Mouse (Mus musculus) forebrain, embryonic 14.5 days (tissue): ENCODE results near the gene Gm28042. TPM values are rescaled to one million over a fixed set of nuclear protein-coding genes. Genes with fewer than 3 reads are reported as not detected.
A peak's percentile ranks its signal among the peaks of the same experiment; 100 is the strongest.

Source experiments
- ATAC-seq: fragments of 200-750 bp; cut with Nextera tagmentation; 2 replicates; pipeline ENCODE4 v1.8.0; 2017; ENCODE audit warnings: mild to moderate bottlenecking, moderate library complexity
- DNase-seq: peaks from one replicate; pipeline ENCODE4 v3.0.0-alpha.2; 2015; ENCODE audit warnings: low spot score
- H3K27ac ChIP-seq: fragments of 300-500 bp; sonication (generic); 2 replicates; pipeline ENCODE4 v1.5.1; 2014; ENCODE audit warnings: low read depth, mild to moderate bottlenecking, control low read depth, low read length, moderate library complexity
- H3K27me3 ChIP-seq: fragments of 300-500 bp; sonication (generic); replicated peaks from 2 replicates; pipeline ENCODE4 v1.6.1; 2014; ENCODE audit warnings: low read length, control low read depth, mixed read lengths; ENCODE audit not compliant: control insufficient read depth, insufficient read depth
- H3K36me3 ChIP-seq: fragments of 300-500 bp; sonication (generic); 2 replicates; pipeline ENCODE4 v1.6.1; 2014; ENCODE audit warnings: low read length, control low read depth; ENCODE audit not compliant: control insufficient read depth, insufficient read depth
- H3K4me1 ChIP-seq: fragments of 300-500 bp; sonication (generic); 2 replicates; pipeline ENCODE4 v1.6.1; 2014; ENCODE audit warnings: antibody characterized with exemption, low read length, control low read depth; ENCODE audit not compliant: control insufficient read depth, insufficient read depth
- H3K4me2 ChIP-seq: fragments of 300-500 bp; sonication (generic); 2 replicates; pipeline ENCODE4 v1.6.1; 2014; ENCODE audit warnings: mild to moderate bottlenecking, control low read depth, low read length
- H3K4me3 ChIP-seq: fragments of 300-500 bp; sonication (generic); 2 replicates; pipeline ENCODE4 v1.5.1; 2014; ENCODE audit warnings: low read depth, low read length, control low read depth
- H3K9ac ChIP-seq: fragments of 300-500 bp; sonication (generic); 2 replicates; pipeline ENCODE4 v1.6.1; 2014; ENCODE audit warnings: mild to moderate bottlenecking, low read length, control low read depth, moderate library complexity
- H3K9me3 ChIP-seq: fragments of 300-500 bp; sonication (generic); replicated peaks from 2 replicates; pipeline ENCODE4 v1.6.1; 2016; ENCODE audit warnings: low read length, control low read depth, mixed read lengths; ENCODE audit not compliant: control insufficient read depth
- WGBS: fragments of 180-500 bp; shearing (Covaris S2); extraction: QIAGEN DNeasy Blood & Tissue Kit; methylation state at CpG from one replicate; pipeline ENCODE4 v1.1.7; 2014; 5-methylcytosine and 5-hydroxymethylcytosine counted together
- polyA plus RNA-seq: library from polyadenylated mRNA; unstranded; fragments of >200 nt; fragmentation: Nextera tagmentation; extraction: Ambion mirVana; gene quantifications from 2 replicates; pipeline ENCODE4 v1.2.1, GENCODE M21; 2014

The Gm28042 gene
- polyA plus RNA-seq, 1 experiment from 2014 or later: 1.9 TPM

DNA sequence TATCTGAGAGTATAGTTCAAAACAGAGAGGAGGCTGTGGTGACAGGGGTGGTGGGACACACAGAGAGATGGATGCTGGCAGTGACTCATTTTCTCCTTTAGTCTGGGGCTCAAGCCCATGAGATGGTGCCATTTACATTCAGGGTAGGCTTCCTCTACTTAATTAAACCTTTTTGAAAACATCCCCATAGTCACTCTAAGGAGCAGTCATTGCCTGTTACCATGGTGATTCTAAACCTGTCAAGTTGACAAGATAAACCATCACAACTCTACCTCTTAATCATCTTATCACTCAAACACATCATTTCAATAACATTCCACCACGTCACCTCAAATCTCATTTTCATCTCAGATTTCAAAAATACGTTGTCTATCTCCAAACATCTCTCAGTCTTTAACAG, 23.3 kb upstream of the Gm28042 start:
- no peak overlapping the region for H3K9ac ChIP-seq
- ATAC-seq (no peak), DNase-seq (no peak)
- no peak overlapping the region for H3K4me3 ChIP-seq
- no peaks in the 10 kb centered on the region for H3K4me1 ChIP-seq
- 0 out of 2 replicates have a peak, but pooled peaks cover under 1% of the 10 kb centered on the region for H3K36me3 ChIP-seq
- 89% methylated on average over 2 of the region's 2 CpGs for WGBS
- no peaks in the 10 kb centered on the region for H3K27me3 ChIP-seq
- H3K27ac ChIP-seq: no peak overlapping the region
- no peak overlapping the region for H3K4me2 ChIP-seq
- H3K9me3 ChIP-seq: no peaks in the 10 kb centered on the region

DNA sequence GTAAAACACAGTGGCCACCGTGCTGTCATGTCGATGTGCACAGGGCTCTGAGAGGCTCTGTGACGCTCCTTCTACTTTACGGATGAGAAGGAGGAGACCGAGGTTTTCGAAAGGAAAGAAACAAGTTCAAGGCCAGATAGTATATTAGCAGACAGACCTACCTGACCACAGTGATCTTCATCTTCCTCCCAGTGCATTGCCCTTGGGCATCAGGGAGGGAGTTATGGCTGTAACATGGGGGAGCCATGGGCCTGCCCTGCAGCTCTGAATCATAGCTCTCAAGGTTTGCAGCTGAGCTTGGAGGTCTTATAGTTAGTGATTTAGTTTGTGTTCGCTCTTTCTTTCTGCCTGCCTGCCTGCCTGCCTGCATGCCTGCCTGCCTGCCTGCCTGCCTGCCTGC, 20.6 kb upstream of the Gm28042 start:
- Histone ChIP-seq H3K9me3 (no peaks in the 10 kb centered on the region), H3K4me1 (no peaks in the 10 kb centered on the region), H3K9ac (no peak overlapping the region), H3K36me3 (no peaks in the 10 kb centered on the region), H3K27ac (no peak overlapping the region), H3K4me2 (no peak overlapping the region), H3K4me3 (no peak overlapping the region), H3K27me3 (no peaks in the 10 kb centered on the region)
- DNase-seq: no peak
- ATAC-seq: no peak
- 94% methylated on average over 7 of the region's 7 CpGs for WGBS

DNA sequence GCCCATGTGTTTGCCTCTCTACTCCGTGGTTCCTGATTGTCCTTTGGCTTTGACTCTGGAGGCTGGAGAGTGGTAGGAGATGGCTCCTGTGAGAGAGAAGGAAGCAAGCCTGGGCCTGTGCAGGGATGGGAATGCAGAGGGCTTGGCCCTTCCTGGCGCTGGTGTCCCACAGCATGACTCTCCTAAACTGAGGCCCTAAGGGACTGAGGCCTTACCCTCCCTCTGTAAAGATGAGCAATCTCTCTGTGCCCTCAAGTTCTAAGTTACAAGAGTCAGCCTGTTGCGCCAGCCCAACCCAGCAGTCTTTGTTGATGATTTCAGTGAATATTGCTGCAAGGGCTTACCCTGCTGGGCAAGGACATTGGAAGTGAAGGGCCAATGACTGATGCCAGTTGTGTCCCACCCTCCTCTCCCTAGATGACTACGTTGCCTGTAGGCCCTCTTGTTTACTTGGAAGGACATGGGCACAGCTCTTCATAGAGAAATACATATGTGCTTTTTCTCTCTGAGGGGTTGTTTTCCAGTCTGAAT, 19.5 kb upstream of the Gm28042 start:
- no peaks in the 10 kb centered on the region for H3K9me3 ChIP-seq

DNA sequence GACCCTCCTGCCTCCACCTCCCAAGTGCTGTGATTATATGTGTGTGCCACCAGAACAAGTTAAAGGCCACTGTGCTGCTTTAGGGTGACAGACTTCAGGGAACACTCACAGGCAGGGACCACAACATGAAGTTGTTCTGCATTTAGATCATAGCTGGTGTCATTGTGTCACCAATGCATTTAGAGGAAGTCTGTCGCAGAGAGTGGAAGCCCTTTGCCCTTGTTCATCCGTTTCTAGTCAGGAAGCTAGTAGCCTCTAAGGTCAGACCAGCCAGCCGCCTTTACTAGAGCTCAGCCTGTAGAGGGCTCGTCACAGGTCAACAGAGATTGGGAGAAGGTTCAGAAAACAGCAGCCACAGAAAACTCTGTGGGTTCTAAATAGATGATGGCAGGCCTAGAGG, 18.6 kb upstream of the Gm28042 start:
- DNase-seq (no peak), ATAC-seq (no peak)
- no peak overlapping the region for H3K9ac ChIP-seq
- no peak overlapping the region for H3K4me2 ChIP-seq
- no peaks in the 10 kb centered on the region for H3K27me3 ChIP-seq
- no peaks in the 10 kb centered on the region for H3K9me3 ChIP-seq
- WGBS: 79% methylated on average over 4 of the region's 4 CpGs
- no peak overlapping the region for H3K27ac ChIP-seq
- H3K36me3 ChIP-seq: peaks cover 4% of the 10 kb centered on the region; the same call in 1 of the 2 replicates
- H3K4me3 ChIP-seq: no peak overlapping the region
- H3K4me1 ChIP-seq: no peaks in the 10 kb centered on the region

More for the DNA sequence above, 19.5 kb upstream of the Gm28042 start:
- Histone ChIP-seq H3K36me3 (peaks cover 1% of the 10 kb centered on the region; the same call in 1 of the 2 replicates), H3K27me3 (no peaks in the 10 kb centered on the region), H3K4me3 (no peak overlapping the region), H3K4me1 (no peaks in the 10 kb centered on the region), H3K9ac (no peak overlapping the region), H3K27ac (no peak overlapping the region), H3K4me2 (no peak overlapping the region)
- no peak for ATAC-seq
- WGBS: 87% methylated on average over 4 of the region's 4 CpGs
- DNase-seq: no peak

DNA sequence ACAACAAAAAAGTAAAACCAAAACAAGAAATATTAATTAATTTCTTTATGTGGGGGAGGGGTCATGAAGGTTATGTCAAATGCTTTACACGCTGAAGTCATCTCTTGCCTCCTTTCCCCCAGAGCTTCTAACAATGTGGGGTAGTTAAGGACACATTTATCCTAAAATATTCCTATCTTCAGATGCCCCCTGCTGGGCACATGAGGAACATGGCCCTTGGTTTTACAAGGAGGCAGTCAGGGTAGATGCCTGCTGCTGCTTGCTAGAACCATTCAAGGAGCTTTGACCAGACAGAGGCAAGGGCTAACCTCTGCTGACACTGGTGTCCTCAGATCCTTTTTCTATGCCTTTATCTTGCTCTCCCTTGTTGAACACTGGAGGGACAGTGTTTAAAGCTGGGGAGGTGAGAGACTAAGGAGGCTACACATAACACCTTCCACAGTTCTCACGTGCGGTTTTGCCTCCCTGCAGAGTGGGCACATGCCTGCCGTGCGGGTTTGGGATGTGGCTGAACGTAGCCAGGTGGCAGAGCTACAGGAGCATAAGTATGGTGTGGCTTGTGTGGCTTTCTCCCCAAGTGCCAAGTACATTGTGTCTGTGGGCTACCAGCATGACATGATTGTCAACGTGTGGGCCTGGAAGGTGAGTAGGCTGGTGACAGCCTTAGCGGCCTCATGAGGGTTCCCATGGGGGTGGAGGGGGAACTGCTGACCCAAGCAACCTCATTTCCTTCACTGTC, 15.7 kb upstream of the Gm28042 start:
- 79% methylated on average over 8 of the region's 8 CpGs for WGBS
- H3K4me1 ChIP-seq: no peaks in the 10 kb centered on the region
- DNase-seq (peak; percentile 83), ATAC-seq (no peak; the same call in 1 of the 2 replicates)
- H3K27me3 ChIP-seq: no peaks in the 10 kb centered on the region
- no peaks in the 10 kb centered on the region for H3K9me3 ChIP-seq
- no peak overlapping the region for H3K27ac ChIP-seq
- no peak overlapping the region for H3K4me3 ChIP-seq
- no peak overlapping the region for H3K4me2 ChIP-seq
- H3K36me3 ChIP-seq: peaks cover 10% of the 10 kb centered on the region
- H3K9ac ChIP-seq: no peak overlapping the region

DNA sequence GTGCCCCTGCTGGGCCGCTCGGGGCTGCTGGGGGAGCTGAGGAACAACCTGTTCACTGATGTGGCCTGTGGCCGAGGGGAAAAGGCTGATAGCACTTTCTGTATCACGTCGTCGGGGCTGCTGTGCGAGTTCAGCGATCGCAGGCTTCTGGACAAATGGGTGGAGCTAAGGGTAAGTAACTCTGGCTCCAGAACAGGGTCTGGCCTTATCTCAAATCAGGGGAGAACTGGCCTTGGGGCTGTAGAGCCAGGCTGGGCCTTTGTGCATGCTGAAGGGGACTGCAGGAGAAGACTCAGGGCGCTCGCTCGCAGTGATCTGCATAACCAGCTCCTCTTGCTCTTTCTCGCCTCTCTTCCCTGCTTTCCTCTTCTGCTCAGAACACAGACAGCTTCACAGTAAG, 14.4 kb upstream of the Gm28042 start:
- H3K27me3 ChIP-seq: no peaks in the 10 kb centered on the region
- 91% methylated on average over 13 of the region's 13 CpGs for WGBS
- DNase-seq (no peak), ATAC-seq (no peak)
- no peaks in the 10 kb centered on the region for H3K9me3 ChIP-seq
- no peak overlapping the region for H3K4me3 ChIP-seq
- H3K27ac ChIP-seq: no peak overlapping the region
- peaks cover 23% of the 10 kb centered on the region for H3K36me3 ChIP-seq
- H3K9ac ChIP-seq: no peak overlapping the region
- no peak overlapping the region for H3K4me2 ChIP-seq
- H3K4me1 ChIP-seq: no peaks in the 10 kb centered on the region

DNA sequence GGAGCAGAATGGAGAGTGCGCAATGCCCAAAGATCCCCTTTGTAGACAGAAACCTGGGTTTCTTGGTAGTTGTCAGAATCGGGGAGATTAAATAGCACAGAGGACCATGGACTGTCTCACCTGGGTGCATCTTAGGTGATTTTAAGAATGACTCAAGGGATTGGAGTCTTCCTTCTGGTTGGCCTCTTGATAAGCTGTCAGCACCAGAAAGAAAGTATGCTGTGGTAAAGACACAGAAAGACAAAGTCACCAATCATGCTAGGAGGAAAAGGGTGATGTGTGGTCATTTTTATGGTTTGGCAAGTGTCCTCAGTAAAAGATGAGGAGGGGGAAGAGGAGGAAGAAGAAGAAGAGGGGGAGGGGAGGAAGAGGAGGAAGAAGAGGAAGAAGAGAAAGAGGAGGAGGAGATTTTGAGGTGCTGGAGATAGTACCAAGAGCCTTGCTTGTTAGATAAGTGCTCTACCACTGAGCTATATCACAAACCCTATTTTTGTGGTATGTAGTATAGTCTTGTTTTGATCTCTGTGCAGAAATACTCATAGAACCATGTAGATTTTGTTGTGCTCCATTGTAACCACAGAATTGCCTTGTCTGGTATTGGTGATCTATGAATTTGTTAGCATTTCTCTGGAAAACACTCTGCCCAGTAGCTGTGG, 13.3 kb upstream of the Gm28042 start:
- H3K4me2 ChIP-seq: no peak overlapping the region
- H3K4me3 ChIP-seq: no peak overlapping the region
- H3K9ac ChIP-seq: no peak overlapping the region
- H3K4me1 ChIP-seq: no peaks in the 10 kb centered on the region
- WGBS: 98% methylated on average over 2 of the region's 2 CpGs
- H3K9me3 ChIP-seq: no peaks in the 10 kb centered on the region
- H3K27ac ChIP-seq: no peak overlapping the region
- no peak for DNase-seq
- ATAC-seq: no peak
- peaks cover 32% of the 10 kb centered on the region for H3K36me3 ChIP-seq
- no peaks in the 10 kb centered on the region for H3K27me3 ChIP-seq

DNA sequence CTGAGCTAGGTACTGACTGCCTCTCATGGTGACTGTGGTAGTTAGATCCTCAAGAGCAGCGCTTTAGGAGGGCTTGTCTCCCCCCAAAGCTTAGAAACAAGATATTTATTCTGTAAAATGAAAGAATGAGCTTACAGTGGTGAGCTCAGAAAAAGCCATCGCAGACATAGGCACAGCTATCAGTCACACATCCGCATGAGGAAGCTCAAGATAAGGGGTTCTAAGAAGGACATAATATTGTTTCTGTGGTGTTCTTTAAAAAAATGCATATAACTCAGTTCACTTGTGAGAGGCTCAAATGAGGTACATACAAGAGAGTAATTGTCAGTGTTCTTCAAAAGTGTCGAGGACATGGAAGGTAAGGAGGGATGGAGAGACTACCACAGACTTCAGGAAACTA, 11.4 kb upstream of the Gm28042 start:
- H3K36me3 ChIP-seq: peaks cover 50% of the 10 kb centered on the region
- DNase-seq (no peak), ATAC-seq (no peak)
- no peaks in the 10 kb centered on the region for H3K4me1 ChIP-seq
- no peak overlapping the region for H3K27ac ChIP-seq
- WGBS: 92% methylated on average over 4 of the region's 4 CpGs
- no peak overlapping the region for H3K9ac ChIP-seq
- no peaks in the 10 kb centered on the region for H3K27me3 ChIP-seq
- H3K9me3 ChIP-seq: no peaks in the 10 kb centered on the region
- H3K4me3 ChIP-seq: no peak overlapping the region
- no peak overlapping the region for H3K4me2 ChIP-seq

DNA sequence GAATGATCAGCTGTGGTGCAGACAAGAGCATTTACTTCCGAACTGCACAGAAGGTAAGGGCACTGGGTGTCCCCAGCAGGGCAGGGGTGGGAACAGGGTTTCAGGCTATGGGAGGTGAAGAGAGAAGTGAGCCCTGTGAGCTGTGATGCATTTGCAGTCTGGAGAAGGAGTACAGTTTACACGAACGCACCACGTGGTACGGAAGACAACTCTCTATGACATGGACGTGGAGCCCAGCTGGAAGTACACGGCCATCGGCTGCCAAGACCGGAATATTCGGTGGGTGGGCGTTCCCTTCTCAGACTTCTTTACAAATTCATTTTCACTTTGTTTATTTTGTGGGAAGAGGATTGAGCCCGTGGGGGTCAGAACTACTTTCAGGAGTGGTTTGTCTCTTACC, 9.7 kb upstream of the Gm28042 start:
- no peaks in the 10 kb centered on the region for H3K27me3 ChIP-seq
- no peak overlapping the region for H3K27ac ChIP-seq
- no peak overlapping the region for H3K4me3 ChIP-seq
- no peak overlapping the region for H3K9ac ChIP-seq
- no peaks in the 10 kb centered on the region for H3K4me1 ChIP-seq
- H3K4me2 ChIP-seq: no peak overlapping the region
- DNase-seq (no peak), ATAC-seq (no peak)
- no peaks in the 10 kb centered on the region for H3K9me3 ChIP-seq
- peaks cover 66% of the 10 kb centered on the region for H3K36me3 ChIP-seq
- 90% methylated on average over 12 of the region's 12 CpGs for WGBS
